Mouse (Mus musculus): ENCODE measurements at regions not wholly inside any gene's neighbourhood (a gene's known extent, or its start where the extent isn't known, plus 50 kb on each side); places are given as distances from the start of the nearest gene placed in this dataset.

GRCm38 (mm10) chr15:70156443-70156842 is 3655.7 kb upstream of the Lrrc6 start:
- DNase-seq (ENCODE audit: low read depth, low spot score) = peak; percentile 61

- no peak for DNase-seq (ENCODE audit: low read depth, low spot score)
Measured at GRCm38 (mm10) chr15:70203366-70203765, 3631.0 kb upstream of the Gm6569 start.
